Mouse (Mus musculus): ENCODE data around the gene Zmynd8.

GRCm38 (mm10) chr2:165839317-165839652 lies 59.5 kb downstream of the Zmynd8 start:
- TF ChIP-seq GATA1 (IDR thresholded peaks at IDR 0.05; ENCODE audit: low read length) (no peak), TAL1 (IDR thresholded peaks at IDR 0.05; ENCODE audit: low read length) (no peak)
